Mouse (Mus musculus) kidney, embryonic 16.5 days (tissue): ENCODE results near the gene Gm9044. TPM values are rescaled to one million over a fixed set of nuclear protein-coding genes. Genes with fewer than 3 reads are reported as not detected.
"Not testable (repeated sequence)": the region's sequence is repeated elsewhere in the genome, so short reads cannot be mapped to it uniquely, and the experiment has no call there.

Experiments used
- ATAC-seq: fragments of 200-750 bp; cut with Nextera tagmentation; 2 replicates; pipeline ENCODE4 v1.8.0; 2017; ENCODE audit warnings: moderate TSS enrichment; ENCODE audit not compliant: low FRiP score, low TSS enrichment
- H3K27ac ChIP-seq: fragments of 300-500 bp; sonication (generic); 2 replicates; pipeline ENCODE4 v1.5.1; 2014; ENCODE audit warnings: low read length
- H3K27me3 ChIP-seq: fragments of 300-500 bp; sonication (generic); 2 replicates; pipeline ENCODE4 v1.6.1; 2014; ENCODE audit warnings: low read length, control low read depth, mixed read lengths; ENCODE audit not compliant: insufficient read depth
- H3K36me3 ChIP-seq: fragments of 300-500 bp; sonication (generic); 2 replicates; pipeline ENCODE4 v1.6.1; 2014; ENCODE audit warnings: low read length, control low read depth, mixed read lengths; ENCODE audit not compliant: insufficient read depth
- H3K4me1 ChIP-seq: fragments of 300-500 bp; sonication (generic); 2 replicates; pipeline ENCODE4 v1.6.1; 2014; ENCODE audit warnings: low read length, control low read depth, mixed read lengths; ENCODE audit not compliant: insufficient read depth
- H3K4me2 ChIP-seq: fragments of 300-500 bp; sonication (generic); replicated peaks from 2 replicates; pipeline ENCODE4 v1.6.1; 2014; ENCODE audit warnings: low read depth, low read length
- H3K4me3 ChIP-seq: fragments of 300-500 bp; sonication (generic); 2 replicates; pipeline ENCODE4 v1.5.1; 2014; ENCODE audit warnings: mild to moderate bottlenecking, low read length
- H3K9ac ChIP-seq: fragments of 300-500 bp; sonication (generic); replicated peaks from 2 replicates; pipeline ENCODE4 v1.6.1; 2014; ENCODE audit warnings: low read length
- H3K9me3 ChIP-seq: fragments of 300-500 bp; sonication (generic); 2 replicates; pipeline ENCODE4 v1.6.1; 2016; ENCODE audit warnings: low read length, control low read depth
- WGBS: fragments of 180-500 bp; shearing (Covaris S2); extraction: QIAGEN DNeasy Blood & Tissue Kit; methylation state at CpG from one replicate; pipeline ENCODE4 v1.1.7; 2014; 5-methylcytosine and 5-hydroxymethylcytosine counted together
- polyA plus RNA-seq: library from polyadenylated mRNA; unstranded; fragments of >200 nt; fragmentation: Nextera tagmentation; extraction: Ambion mirVana; gene quantifications from 2 replicates; pipeline ENCODE4 v1.2.1, GENCODE M21; 2015

Gene Gm9044
- polyA plus RNA-seq, 1 experiment from 2014 or later: not detected

- H3K4me1 ChIP-seq: no peaks in the 10 kb centered on the region
- no peak for ATAC-seq
- H3K27ac ChIP-seq: no peak within 1 kb of the TSS
- WGBS: 90% methylated on average over 6 of the region's 6 CpGs
- no peak within 1 kb of the TSS for H3K4me3 ChIP-seq
- H3K27me3 ChIP-seq: no peaks in the 10 kb centered on the region
- no peak within 1 kb of the TSS for H3K9ac ChIP-seq
- H3K9me3 ChIP-seq: no peaks in the 10 kb centered on the region
- no peaks in the 10 kb centered on the region for H3K36me3 ChIP-seq
- no peak within 1 kb of the TSS for H3K4me2 ChIP-seq
These were observed 37.3 kb downstream of the Gm9044 start, which contains the start of gene Iltifb for GRCm38 (mm10) chr10:118294938-118295337. TSS of gene Iltifb (minus strand) at chr10:118295038.

- not testable (repeated sequence) for ATAC-seq
These were observed 49.2 kb downstream of the Gm9044 start for GRCm38 (mm10) chr10:118283016-118283415.

GRCm38 (mm10) chr10:118282565-118282964, 49.6 kb downstream of the Gm9044 start:
- 87% methylated on average over 6 of the region's 7 CpGs for WGBS
- not testable (repeated sequence) for ATAC-seq, H3K9me3 ChIP-seq

More at GRCm38 (mm10) chr10:118283016-118283415, 49.2 kb downstream of the Gm9044 start:
- H3K4me1 ChIP-seq, H3K9me3 ChIP-seq, H3K4me3 ChIP-seq, H3K27ac ChIP-seq, H3K27me3 ChIP-seq, H3K4me2 ChIP-seq, H3K36me3 ChIP-seq, H3K9ac ChIP-seq: not testable (repeated sequence)
- 50% methylated on average over 1 of the region's 5 CpGs for WGBS

More at GRCm38 (mm10) chr10:118282565-118282964, 49.6 kb downstream of the Gm9044 start:
- H3K4me3 ChIP-seq, H3K27me3 ChIP-seq, H3K36me3 ChIP-seq, H3K4me1 ChIP-seq, H3K4me2 ChIP-seq, H3K27ac ChIP-seq, H3K9ac ChIP-seq: not testable (repeated sequence)

Other genes starting within 250 kb of the Gm9044 start
- 26.7 and 27.1 TPM in 2 replicates for gene Mdm1, start 190.6 kb downstream of the Gm9044 start, polyA plus RNA-seq
- gene Il22, start 127.5 kb downstream of the Gm9044 start, polyA plus RNA-seq: not detected in 2 replicates
- 0.08 TPM in 1 of 2 replicates, not detected in the other for gene Gm32717, start 91.6 kb downstream of the Gm9044 start, polyA plus RNA-seq
- 0.08 TPM in 1 of 2 replicates, not detected in the other for gene Gm32802, start 73.7 kb downstream of the Gm9044 start, polyA plus RNA-seq
- not detected in 2 replicates for gene Iltifb, start 37.4 kb downstream of the Gm9044 start, polyA plus RNA-seq
- 0.14 TPM in 1 of 2 replicates, not detected in the other for gene Gm9040, start 5.4 kb downstream of the Gm9044 start, polyA plus RNA-seq
- not detected in 2 replicates for gene Gm9045, start 5.4 kb upstream of the Gm9044 start, polyA plus RNA-seq
- not detected in 2 replicates for gene Gm9046, start 10.8 kb upstream of the Gm9044 start, polyA plus RNA-seq
- gene Gm9048, start 16.3 kb upstream of the Gm9044 start, polyA plus RNA-seq: not detected in 2 replicates
- gene Gm9049, start 21.7 kb upstream of the Gm9044 start, polyA plus RNA-seq: not detected in 2 replicates
- not detected in 2 replicates for gene Ifng, start 108.6 kb upstream of the Gm9044 start, polyA plus RNA-seq